Mouse (Mus musculus): ENCODE measurements at regions not wholly inside any gene's neighbourhood (a gene's known extent, or its start where the extent isn't known, plus 50 kb on each side); places are given as distances from the start of the nearest gene placed in this dataset.

- Histone ChIP-seq H3K27ac (ENCODE audit: insufficient read depth, low read length) (no peak overlapping the region), H3K4me1 (ENCODE audit: control insufficient read depth, insufficient read depth, low read length) (0 out of 2 replicates have a peak, but pooled peaks cover 5% of the 10 kb centered on the region), H3K4me3 (ENCODE audit: insufficient read depth, low read length) (no peak overlapping the region)
- TF ChIP-seq POLR2A (IDR thresholded peaks at IDR 0.05; ENCODE audit: low read depth, low read length) (no peak), CTCF (IDR thresholded peaks at IDR 0.05; ENCODE audit: borderline replicate concordance, insufficient read depth, low read length) (no peak)
These were observed 2207.4 kb upstream of the Gm7489 start for GRCm38 (mm10) chr15:51677266-51677665.

GRCm38 (mm10) chr15:51679186-51679902 is 2205.4 kb upstream of the Gm7489 start:
- Histone ChIP-seq H3K27ac (ENCODE audit: insufficient read depth, low read length) (no peak overlapping the region), H3K4me3 (ENCODE audit: insufficient read depth, low read length) (no peak overlapping the region), H3K4me1 (ENCODE audit: control insufficient read depth, insufficient read depth, low read length) (no peaks in the 10 kb centered on the region)
- TF ChIP-seq CTCF (IDR thresholded peaks at IDR 0.05; ENCODE audit: borderline replicate concordance, insufficient read depth, low read length) (no peak), POLR2A (IDR thresholded peaks at IDR 0.05; ENCODE audit: low read depth, low read length) (no peak)

GRCm38 (mm10) chr15:51680494-51680893 is 2204.2 kb upstream of the Gm7489 start:
- TF ChIP-seq CTCF (IDR thresholded peaks at IDR 0.05; ENCODE audit: borderline replicate concordance, insufficient read depth, low read length) (no peak), POLR2A (IDR thresholded peaks at IDR 0.05; ENCODE audit: low read depth, low read length) (no peak)
- Histone ChIP-seq H3K4me3 (ENCODE audit: insufficient read depth, low read length) (no peak overlapping the region), H3K4me1 (ENCODE audit: control insufficient read depth, insufficient read depth, low read length) (no peaks in the 10 kb centered on the region)

GRCm38 (mm10) chr15:51681191-51681590 is 2203.5 kb upstream of the Gm7489 start:
- no peak for TF ChIP-seq POLR2A (IDR thresholded peaks at IDR 0.05; ENCODE audit: low read depth, low read length)
- no peak for TF ChIP-seq CTCF (IDR thresholded peaks at IDR 0.05; ENCODE audit: borderline replicate concordance, insufficient read depth, low read length)
- H3K4me1 ChIP-seq (ENCODE audit: control insufficient read depth, insufficient read depth, low read length) = no peaks in the 10 kb centered on the region
- H3K27ac ChIP-seq (ENCODE audit: insufficient read depth, low read length) = no peak overlapping the region
- H3K4me3 ChIP-seq (ENCODE audit: insufficient read depth, low read length) = no peak overlapping the region

More at GRCm38 (mm10) chr15:51680494-51680893, 2204.2 kb upstream of the Gm7489 start:
- no peak overlapping the region for H3K27ac ChIP-seq (ENCODE audit: insufficient read depth, low read length)

GRCm38 (mm10) chr15:51682331-51682730 is 2202.4 kb upstream of the Gm7489 start:
- Histone ChIP-seq H3K27ac (ENCODE audit: insufficient read depth, low read length) (no peak overlapping the region), H3K4me3 (ENCODE audit: insufficient read depth, low read length) (no peak overlapping the region), H3K4me1 (ENCODE audit: control insufficient read depth, insufficient read depth, low read length) (no peaks in the 10 kb centered on the region)
- TF ChIP-seq POLR2A (IDR thresholded peaks at IDR 0.05; ENCODE audit: low read depth, low read length) (no peak), CTCF (IDR thresholded peaks at IDR 0.05; ENCODE audit: borderline replicate concordance, insufficient read depth, low read length) (no peak)

- Histone ChIP-seq H3K4me3 (ENCODE audit: insufficient read depth, low read length) (no peak overlapping the region), H3K4me1 (ENCODE audit: control insufficient read depth, insufficient read depth, low read length) (no peaks in the 10 kb centered on the region), H3K27ac (ENCODE audit: insufficient read depth, low read length) (no peak overlapping the region)
- no peak for TF ChIP-seq POLR2A (IDR thresholded peaks at IDR 0.05; ENCODE audit: low read depth, low read length)
- TF ChIP-seq CTCF (IDR thresholded peaks at IDR 0.05; ENCODE audit: borderline replicate concordance, insufficient read depth, low read length) = no peak
These were observed 2197.6 kb upstream of the Gm7489 start for GRCm38 (mm10) chr15:51687007-51687540.

- no peak for TF ChIP-seq POLR2A (IDR thresholded peaks at IDR 0.05; ENCODE audit: low read depth, low read length)
- TF ChIP-seq CTCF (IDR thresholded peaks at IDR 0.05; ENCODE audit: borderline replicate concordance, insufficient read depth, low read length) = no peak
These were observed 2195.2 kb upstream of the Gm7489 start for GRCm38 (mm10) chr15:51689498-51689897.

GRCm38 (mm10) chr15:51692671-51693070 is 2192.0 kb upstream of the Gm7489 start:
- H3K4me3 ChIP-seq (ENCODE audit: insufficient read depth, low read length) = no peak overlapping the region
- H3K4me1 ChIP-seq (ENCODE audit: control insufficient read depth, insufficient read depth, low read length) = no peaks in the 10 kb centered on the region
- H3K27ac ChIP-seq (ENCODE audit: insufficient read depth, low read length) = no peak overlapping the region
- TF ChIP-seq POLR2A (IDR thresholded peaks at IDR 0.05; ENCODE audit: low read depth, low read length) (no peak), CTCF (IDR thresholded peaks at IDR 0.05; ENCODE audit: borderline replicate concordance, insufficient read depth, low read length) (no peak)

More at GRCm38 (mm10) chr15:51689498-51689897, 2195.2 kb upstream of the Gm7489 start:
- Histone ChIP-seq H3K4me1 (ENCODE audit: control insufficient read depth, insufficient read depth, low read length) (no peaks in the 10 kb centered on the region), H3K4me3 (ENCODE audit: insufficient read depth, low read length) (no peak overlapping the region), H3K27ac (ENCODE audit: insufficient read depth, low read length) (no peak overlapping the region)

- Histone ChIP-seq H3K4me1 (ENCODE audit: control insufficient read depth, insufficient read depth, low read length) (no peaks in the 10 kb centered on the region), H3K4me3 (ENCODE audit: insufficient read depth, low read length) (no peak overlapping the region), H3K27ac (ENCODE audit: insufficient read depth, low read length) (no peak overlapping the region)
- TF ChIP-seq CTCF (IDR thresholded peaks at IDR 0.05; ENCODE audit: borderline replicate concordance, insufficient read depth, low read length) (no peak), POLR2A (IDR thresholded peaks at IDR 0.05; ENCODE audit: low read depth, low read length) (no peak)
These were observed 2188.2 kb upstream of the Gm7489 start for GRCm38 (mm10) chr15:51696344-51697016.

- no peak for TF ChIP-seq POLR2A (IDR thresholded peaks at IDR 0.05; ENCODE audit: low read depth, low read length)
- no peak for TF ChIP-seq CTCF (IDR thresholded peaks at IDR 0.05; ENCODE audit: borderline replicate concordance, insufficient read depth, low read length)
- Histone ChIP-seq H3K27ac (ENCODE audit: insufficient read depth, low read length) (no peak overlapping the region), H3K4me1 (ENCODE audit: control insufficient read depth, insufficient read depth, low read length) (no peaks in the 10 kb centered on the region; the same call in 1 of the 2 replicates), H3K4me3 (ENCODE audit: insufficient read depth, low read length) (no peak overlapping the region)
These were observed 2180.5 kb upstream of the Gm7489 start for GRCm38 (mm10) chr15:51704198-51704597.

All from embryonic fibroblast, embryonic 13.5 days (primary cell).